Mouse (Mus musculus) mammary gland, adult 2 months (tissue): ENCODE measurements around the gene Hoxb1. TPM values are rescaled to one million over a fixed set of nuclear protein-coding genes. Genes with fewer than 3 reads are reported as not detected.

ENCODE experiments used
- polyA plus RNA-seq: library from polyadenylated mRNA; depleted of rRNA; stranded (reverse); fragments of >200 nt; gene quantifications from 2 replicates; pipeline ENCODE4 v1.2.3, GENCODE M21; 2012; ENCODE audit warnings: low replicate concordance; rRNA removed

Hoxb1 gene
- not detected in 2 replicates for polyA plus RNA-seq

GRCm38 (mm10) chr11:96365441-96366091 lies at the start of gene Hoxb1:
TSS of gene Hoxb1 (plus strand) at chr11:96365752.

GRCm38 (mm10) chr11:96317608-96318367 lies 47.8 kb upstream of the Hoxb1 start, which contains the start of gene Hoxb4:
TSS of gene Hoxb4 (plus strand) at chr11:96318267.

DNA sequence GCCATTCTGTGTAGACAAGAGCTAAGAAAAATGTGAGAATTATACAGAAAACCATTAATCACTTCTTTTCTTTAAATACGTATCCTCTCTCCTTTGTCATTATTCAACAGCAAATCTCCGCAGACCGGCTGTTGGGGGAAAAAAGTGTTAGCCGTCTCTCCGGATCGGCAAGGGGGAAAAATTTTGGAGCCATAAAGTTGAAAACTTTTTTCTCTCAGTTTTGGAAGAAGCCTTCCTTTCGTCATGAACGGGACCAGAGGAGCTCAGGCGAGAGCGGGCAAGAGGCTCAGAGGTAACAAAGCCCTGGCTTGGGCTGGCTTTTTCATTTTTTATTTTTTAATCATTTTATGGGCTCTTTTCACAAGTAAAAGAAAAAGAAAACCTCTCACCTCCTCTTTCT lies 42.4 kb upstream of the Hoxb1 start, which contains the start of gene Hoxb3:
Gene Hoxb3 (plus strand): TSS at position 173 of the 400 bp plus-strand sequence.

DNA sequence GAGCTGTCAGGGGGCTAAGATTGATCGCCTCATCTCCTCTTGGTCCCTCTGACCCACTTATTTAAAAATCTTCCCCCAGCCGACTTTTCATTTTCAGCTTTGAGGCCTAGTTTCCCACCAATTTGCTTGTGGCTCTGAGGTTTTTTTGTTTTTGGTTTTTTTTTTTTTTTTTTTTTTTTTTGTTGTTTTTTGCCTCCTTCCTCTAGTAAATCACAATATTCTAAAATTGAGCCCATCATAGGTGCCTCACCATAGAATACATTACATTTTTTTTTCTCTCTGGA lies 15.3 kb upstream of the Hoxb1 start, which contains the start of gene Hoxb2:
Gene Hoxb2 (plus strand): TSS at position 185 of the 284 bp plus-strand sequence.

Other genes with a start within 250 kb of the Hoxb1 start
- 0.04 TPM in 1 of 2 replicates, not detected in the other for gene Ttll6, start 232.0 kb upstream of the Hoxb1 start, polyA plus RNA-seq
- gene Hoxb13, start 171.4 kb upstream of the Hoxb1 start, polyA plus RNA-seq = not detected in 2 replicates
- gene Hoxb9, start 94.3 kb upstream of the Hoxb1 start, polyA plus RNA-seq = 0.74 and 1.1 TPM in 2 replicates
- 3.1 and 4.5 TPM in 2 replicates for gene Hoxb8, start 83.8 kb upstream of the Hoxb1 start, polyA plus RNA-seq
- gene Hoxb7, start 79.1 kb upstream of the Hoxb1 start, polyA plus RNA-seq = 2.5 and 5.6 TPM in 2 replicates
- gene Hoxb6, start 73.3 kb upstream of the Hoxb1 start, polyA plus RNA-seq = 13.0 and 22.2 TPM in 2 replicates
- gene Hoxb5, start 62.4 kb upstream of the Hoxb1 start, polyA plus RNA-seq = 3.9 and 7.2 TPM in 2 replicates
- gene Hoxb4, start 47.5 kb upstream of the Hoxb1 start, polyA plus RNA-seq = 4.5 and 10.8 TPM in 2 replicates
- gene Hoxb3, start 42.4 kb upstream of the Hoxb1 start, polyA plus RNA-seq = 7.2 and 19.4 TPM in 2 replicates
- 9.5 and 23.2 TPM in 2 replicates for gene Hoxb2, start 15.2 kb upstream of the Hoxb1 start, polyA plus RNA-seq
- 15.8 and 27.3 TPM in 2 replicates for gene Skap1, start 98.8 kb downstream of the Hoxb1 start, polyA plus RNA-seq